Mouse (Mus musculus) heart, embryonic 11.5 days (tissue): Measurements from ENCODE around the gene Fahd1. TPM values are rescaled to one million over a fixed set of nuclear protein-coding genes. Genes with fewer than 3 reads are reported as not detected.

Experiments
- ATAC-seq: fragments of 200-750 bp; cut with Nextera tagmentation; replicated peaks from 2 replicates; pipeline ENCODE4 v1.8.0; 2017; ENCODE audit warnings: moderate library complexity; ENCODE audit not compliant: insufficient number of reproducible peaks, low FRiP score, low TSS enrichment
- H3K27ac ChIP-seq: fragments of 300-500 bp; sonication (generic); 2 replicates; pipeline ENCODE4 v1.5.1; 2014; ENCODE audit warnings: mild to moderate bottlenecking, low read depth, low read length
- H3K27me3 ChIP-seq: fragments of 300-500 bp; sonication (generic); 2 replicates; pipeline ENCODE4 v1.6.1; 2014; ENCODE audit warnings: mild to moderate bottlenecking, low read length, mixed read lengths; ENCODE audit not compliant: control insufficient read depth, insufficient read depth
- H3K36me3 ChIP-seq: fragments of 300-500 bp; sonication (generic); 2 replicates; pipeline ENCODE4 v1.6.1; 2014; ENCODE audit warnings: mild to moderate bottlenecking, low read length, moderate library complexity, mixed read lengths; ENCODE audit not compliant: control insufficient read depth, insufficient read depth
- H3K4me1 ChIP-seq: fragments of 300-500 bp; sonication (generic); 2 replicates; pipeline ENCODE4 v1.6.1; 2014; ENCODE audit warnings: low read length; ENCODE audit not compliant: control insufficient read depth, insufficient read depth
- H3K4me2 ChIP-seq: fragments of 300-500 bp; sonication (generic); 2 replicates; pipeline ENCODE4 v1.6.1; 2014; ENCODE audit warnings: mild to moderate bottlenecking, moderate library complexity
- H3K4me3 ChIP-seq: fragments of 300-500 bp; sonication (generic); 2 replicates; pipeline ENCODE4 v1.5.1; 2014; ENCODE audit warnings: low read depth, low read length
- H3K9ac ChIP-seq: fragments of 300-500 bp; sonication (generic); 2 replicates; pipeline ENCODE4 v1.6.1; 2014; ENCODE audit warnings: mild to moderate bottlenecking, low read depth, low read length, moderate library complexity
- H3K9me3 ChIP-seq: fragments of 300-500 bp; sonication (generic); replicated peaks from 2 replicates; pipeline ENCODE4 v1.6.1; 2016; ENCODE audit warnings: low read length; ENCODE audit not compliant: control insufficient read depth
- WGBS: fragments of 180-500 bp; shearing (Covaris S2); extraction: QIAGEN DNeasy Blood & Tissue Kit; methylation state at CpG from one replicate; pipeline ENCODE4 v1.1.7; 2014; ENCODE audit not compliant: insufficient replicate concordance; 5-methylcytosine and 5-hydroxymethylcytosine counted together
- polyA plus RNA-seq: library from polyadenylated mRNA; unstranded; fragments of >200 nt; fragmentation: Nextera tagmentation; extraction: Ambion mirVana; gene quantifications from 2 replicates; pipeline ENCODE4 v1.2.1, GENCODE M21; 2014

Fahd1 gene
- polyA plus RNA-seq, 1 experiment from 2014 or later: 38.0 TPM

DNA sequence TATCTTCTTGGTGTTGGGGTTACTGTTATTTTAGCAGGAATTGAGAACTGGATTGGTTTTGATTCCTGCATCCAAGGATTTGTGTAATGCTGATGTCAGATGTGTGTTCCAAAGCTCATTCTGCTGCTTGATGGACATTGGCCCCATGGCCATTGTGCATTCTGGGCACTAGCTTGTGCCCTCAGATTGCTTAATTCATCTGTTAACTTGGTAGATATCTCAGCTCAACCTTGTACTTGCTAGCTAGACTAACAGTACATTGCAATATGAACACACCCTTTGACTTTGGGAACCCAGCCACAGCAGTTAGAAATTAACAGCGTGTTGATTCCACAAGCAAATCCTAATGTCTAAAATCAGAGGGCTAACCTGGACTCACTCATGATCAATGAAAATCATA lies 2.8 kb downstream of the Fahd1 start:
- H3K9ac ChIP-seq: no peak overlapping the region
- no peaks in the 10 kb centered on the region for H3K9me3 ChIP-seq
- WGBS: 93% methylated on average over 1 of the region's 1 CpGs
- H3K36me3 ChIP-seq: no peaks in the 10 kb centered on the region
- H3K4me1 ChIP-seq: peaks cover 10% of the 10 kb centered on the region; the same call in 1 of the 2 replicates
- peak overlapping the region; percentile 41 for H3K4me2 ChIP-seq
- H3K27ac ChIP-seq: no peak overlapping the region
- ATAC-seq: no peak
- 0 out of 2 replicates have a peak overlapping the region, but pooled peaks have one; percentile 8 for H3K4me3 ChIP-seq
- H3K27me3 ChIP-seq: peaks cover 7% of the 10 kb centered on the region; the same call in 1 of the 2 replicates

DNA sequence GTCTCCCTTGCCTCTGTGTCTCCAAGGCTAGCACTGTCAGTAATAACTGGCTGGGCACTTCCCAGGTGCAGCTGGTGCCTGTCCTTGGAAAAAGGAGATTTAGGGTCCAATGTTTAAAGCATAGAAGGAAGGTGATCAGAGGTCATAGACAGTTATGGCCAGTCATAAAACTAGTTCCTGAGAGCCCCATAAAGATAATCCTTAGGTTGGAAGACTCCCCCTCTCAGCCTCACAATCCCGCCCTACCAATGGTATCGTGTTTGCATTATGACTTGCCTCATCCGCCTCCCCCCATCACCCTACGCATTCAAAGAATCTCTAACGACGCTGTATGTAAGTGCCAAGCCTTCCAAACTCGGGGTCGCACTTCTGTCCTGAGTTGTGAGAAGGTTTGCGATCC lies 5.6 kb downstream of the Fahd1 start:
- Histone ChIP-seq H3K4me1 (0 out of 2 replicates have a peak, but pooled peaks cover 3% of the 10 kb centered on the region), H3K36me3 (no peaks in the 10 kb centered on the region), H3K9ac (no peak overlapping the region), H3K27ac (no peak overlapping the region), H3K27me3 (no peaks in the 10 kb centered on the region; the same call in 1 of the 2 replicates), H3K4me3 (no peak overlapping the region), H3K9me3 (no peaks in the 10 kb centered on the region), H3K4me2 (peak overlapping the region; percentile 27)
- 46% methylated on average over 9 of the region's 9 CpGs for WGBS
- ATAC-seq: no peak

DNA sequence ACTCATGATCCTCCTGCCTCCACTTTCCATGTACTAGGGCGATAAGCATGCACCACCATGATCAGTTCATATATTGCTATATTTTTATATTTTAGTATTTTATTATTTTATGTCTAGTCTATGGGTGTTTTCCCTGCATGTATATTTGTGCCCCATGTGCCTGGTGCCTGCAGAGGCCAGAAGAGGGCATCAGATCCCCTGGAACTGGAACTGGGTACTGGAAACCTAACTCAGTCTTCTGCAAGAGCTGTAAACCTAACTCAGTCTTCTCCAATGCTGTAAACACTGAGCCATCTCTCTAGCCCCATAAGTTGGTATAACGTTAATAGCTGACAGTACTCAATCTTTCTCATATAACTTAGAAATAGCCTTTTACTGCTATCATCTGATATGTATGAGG lies 7.5 kb downstream of the Fahd1 start:
- H3K4me2 ChIP-seq: no peak overlapping the region
- H3K4me3 ChIP-seq: no peak overlapping the region
- no peaks in the 10 kb centered on the region for H3K9me3 ChIP-seq
- WGBS: 57% methylated on average over 2 of the region's 2 CpGs
- no peak overlapping the region for H3K9ac ChIP-seq
- no peaks in the 10 kb centered on the region for H3K36me3 ChIP-seq
- no peak for ATAC-seq
- no peaks in the 10 kb centered on the region for H3K4me1 ChIP-seq
- peaks cover 2% of the 10 kb centered on the region; the same call in 1 of the 2 replicates for H3K27me3 ChIP-seq
- H3K27ac ChIP-seq: no peak overlapping the region

DNA sequence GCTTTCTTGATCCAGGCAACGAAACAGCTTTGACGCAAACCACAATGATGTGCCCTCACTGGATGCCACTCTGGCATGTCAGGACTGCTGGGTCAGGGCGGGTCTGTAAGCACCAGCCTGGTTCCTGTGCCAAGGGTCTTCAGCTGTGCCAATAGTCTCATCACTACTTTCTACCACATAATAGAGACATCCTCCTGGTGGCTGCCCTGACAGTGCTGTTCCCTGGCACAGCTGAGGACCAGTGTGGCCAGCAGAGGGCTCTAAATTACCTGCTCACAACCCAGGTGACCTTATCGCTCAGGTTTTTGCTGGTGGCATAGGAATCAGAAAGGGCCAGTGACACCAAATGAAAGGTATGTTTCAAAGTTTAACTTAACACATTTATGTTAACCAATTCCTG lies 9.0 kb downstream of the Fahd1 start:
- H3K9ac ChIP-seq: no peak overlapping the region
- H3K27me3 ChIP-seq: peaks cover 5% of the 10 kb centered on the region; the same call in 1 of the 2 replicates
- H3K36me3 ChIP-seq: no peaks in the 10 kb centered on the region
- H3K4me3 ChIP-seq: no peak overlapping the region
- no peak overlapping the region for H3K27ac ChIP-seq
- H3K4me1 ChIP-seq: no peaks in the 10 kb centered on the region
- 53% methylated on average over 4 of the region's 4 CpGs for WGBS
- no peaks in the 10 kb centered on the region for H3K9me3 ChIP-seq
- H3K4me2 ChIP-seq: no peak overlapping the region
- no peak for ATAC-seq

DNA sequence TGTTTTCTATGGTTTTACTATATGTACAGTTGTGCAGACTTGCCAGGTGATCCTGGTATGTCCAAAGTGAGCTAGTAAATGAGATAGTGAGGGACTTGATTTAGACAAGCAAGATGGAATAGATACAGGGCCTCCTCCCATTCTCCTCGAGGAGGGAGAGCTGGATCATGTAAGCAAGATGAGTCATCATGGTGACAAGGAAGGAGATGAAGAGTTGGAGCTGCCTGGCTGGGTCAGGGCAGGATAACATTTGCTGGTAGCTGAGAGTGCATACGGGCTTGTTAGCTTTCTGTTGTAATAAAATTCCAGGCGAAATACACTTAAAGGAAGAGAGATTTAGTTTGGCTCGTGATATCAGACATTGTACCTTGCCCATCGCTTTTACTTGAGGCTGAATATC lies 9.8 kb downstream of the Fahd1 start:
- Histone ChIP-seq H3K36me3 (no peaks in the 10 kb centered on the region), H3K9me3 (no peaks in the 10 kb centered on the region), H3K27ac (no peak overlapping the region), H3K4me2 (no peak overlapping the region), H3K4me3 (no peak overlapping the region), H3K27me3 (peaks cover 5% of the 10 kb centered on the region; the same call in 1 of the 2 replicates), H3K9ac (no peak overlapping the region), H3K4me1 (no peaks in the 10 kb centered on the region)
- no peak for ATAC-seq
- 56% methylated on average over 5 of the region's 5 CpGs for WGBS

DNA sequence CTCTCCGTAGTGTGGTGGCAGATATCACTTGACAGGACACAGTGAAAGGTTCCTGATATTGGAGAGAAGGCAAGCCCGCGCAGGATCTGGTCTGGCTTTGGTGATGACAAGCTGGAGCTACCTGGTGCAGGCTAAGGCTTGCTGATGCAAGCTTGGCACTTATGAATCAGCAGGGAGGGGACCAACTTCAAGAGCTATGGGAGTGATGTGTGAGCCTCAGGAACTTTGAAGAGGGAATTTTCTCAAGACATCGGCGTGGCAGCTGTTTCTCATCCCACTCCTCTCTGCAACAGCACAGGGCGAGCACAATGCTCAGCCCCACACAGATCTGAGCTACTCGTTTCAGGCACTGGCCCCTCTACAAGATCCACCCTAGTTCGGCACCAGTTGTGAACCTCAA lies 10.3 kb downstream of the Fahd1 start, which contains the start of gene Hagh:
TSS of gene Hagh (plus strand) at position 302 of the 400 bp plus-strand sequence.
- Histone ChIP-seq H3K4me2 (no peak within 1 kb of the TSS), H3K4me3 (no peak within 1 kb of the TSS), H3K9ac (no peak within 1 kb of the TSS), H3K9me3 (no peaks in the 10 kb centered on the region), H3K36me3 (no peaks in the 10 kb centered on the region), H3K27ac (no peak within 1 kb of the TSS), H3K27me3 (peaks cover 5% of the 10 kb centered on the region; the same call in 1 of the 2 replicates), H3K4me1 (no peaks in the 10 kb centered on the region)
- 55% methylated on average over 8 of the region's 8 CpGs for WGBS
- ATAC-seq: no peak

DNA sequence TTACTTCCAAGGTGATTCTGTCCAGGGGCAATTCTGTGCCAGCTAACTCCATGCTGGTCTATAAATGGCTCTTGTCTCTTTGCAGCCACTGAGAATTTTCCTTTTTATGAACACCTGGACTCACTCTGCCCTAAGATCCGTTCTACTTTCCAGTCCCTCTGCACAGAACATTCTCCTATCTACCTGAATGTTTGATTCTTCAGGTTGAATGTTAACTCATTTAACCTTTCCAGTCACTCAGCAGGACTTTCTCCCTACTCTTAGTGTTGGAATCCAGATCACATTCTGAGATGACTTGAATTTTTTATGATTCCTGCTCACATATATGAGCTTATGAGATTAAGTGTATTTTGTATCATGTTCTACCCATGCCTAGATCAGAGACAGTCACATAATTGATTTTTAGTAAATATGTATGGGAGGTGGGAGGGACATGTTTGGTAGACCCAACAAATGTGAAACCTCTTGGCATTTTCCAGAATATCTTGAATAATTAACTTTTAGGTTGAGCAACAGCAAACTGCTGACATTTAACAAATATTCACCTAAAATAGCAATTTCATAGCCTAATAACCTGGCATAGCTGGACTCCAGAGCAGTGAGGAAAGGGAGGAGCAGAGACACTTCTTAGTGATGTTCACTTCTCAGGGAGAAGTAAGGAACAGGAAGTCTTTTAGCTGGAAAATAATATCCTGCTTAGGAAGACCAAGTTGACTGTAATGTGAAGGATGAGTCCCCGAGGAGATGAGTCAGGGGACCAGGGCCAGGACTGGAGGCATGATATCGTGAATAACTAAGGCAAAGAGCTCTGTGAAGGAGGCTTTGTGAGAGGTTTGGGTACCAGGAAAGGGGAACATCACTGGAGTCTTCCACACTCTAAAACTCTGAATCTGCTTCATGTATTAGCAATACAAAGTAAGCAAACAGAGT lies 28.5 kb downstream of the Fahd1 start:
- H3K4me2 ChIP-seq: no peak overlapping the region
- 37% methylated on average over 3 of the region's 3 CpGs for WGBS
- no peak overlapping the region for H3K27ac ChIP-seq
- ATAC-seq: no peak
- no peaks in the 10 kb centered on the region for H3K9me3 ChIP-seq
- no peaks in the 10 kb centered on the region for H3K4me1 ChIP-seq
- no peak overlapping the region for H3K4me3 ChIP-seq
- no peak overlapping the region for H3K9ac ChIP-seq
- 0 out of 2 replicates have a peak, but pooled peaks cover 5% of the 10 kb centered on the region for H3K27me3 ChIP-seq
- H3K36me3 ChIP-seq: no peaks in the 10 kb centered on the region

DNA sequence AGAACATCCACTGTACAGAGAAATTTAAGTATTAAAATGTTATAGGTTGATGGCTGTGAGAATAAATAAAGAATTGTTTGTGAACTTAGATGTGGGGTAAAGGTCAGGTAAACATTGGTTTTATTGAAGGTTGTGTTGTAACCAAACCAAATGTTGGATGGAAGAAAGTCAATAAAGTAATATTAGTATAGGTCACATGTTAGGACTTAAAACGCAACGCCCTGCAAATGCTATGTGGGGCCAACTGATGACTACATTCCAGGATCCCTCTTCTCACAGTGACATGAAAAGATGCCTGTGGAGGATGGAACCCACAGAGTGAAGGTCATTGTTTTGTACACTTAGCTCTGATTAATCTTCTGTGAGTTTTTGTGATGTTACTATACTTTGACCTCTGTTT lies 30.7 kb downstream of the Fahd1 start:
- Histone ChIP-seq H3K4me3 (no peak overlapping the region), H3K27me3 (no peaks in the 10 kb centered on the region), H3K36me3 (no peaks in the 10 kb centered on the region), H3K9me3 (no peaks in the 10 kb centered on the region), H3K4me2 (no peak overlapping the region), H3K4me1 (no peaks in the 10 kb centered on the region), H3K27ac (no peak overlapping the region), H3K9ac (no peak overlapping the region)
- no peak for ATAC-seq
- WGBS: 62% methylated on average over 2 of the region's 2 CpGs
